Mouse (Mus musculus): ENCODE results near the gene Sept5.

GRCm38 (mm10) chr16:18642897-18643296 lies 13.1 kb upstream of the Sept5 start:
- TF ChIP-seq CTCF (IDR thresholded peaks at IDR 0.05; ENCODE audit: control insufficient read depth, insufficient read depth, insufficient replicate concordance, low read depth, low read length) = no peak
- TF ChIP-seq POLR2A (IDR thresholded peaks at IDR 0.05; ENCODE audit: control insufficient read depth, low read depth, low read length) = no peak
